Mouse (Mus musculus): ENCODE data around the gene Lmf1. TPM values are rescaled to one million over a fixed set of nuclear protein-coding genes. Genes with fewer than 3 reads are reported as not detected.

Gene Lmf1
- total RNA-seq, 2 experiments from 2014 or later = 22.2 to 23.4 TPM

GRCm38 (mm10) chr17:25663213-25663835 lies 84.4 kb downstream of the Lmf1 start:
- intact Hi-C loops (cut with DNase I) = no loop called here
- peak in 1 of 2 experiments; percentile 76 for DNase-seq (ENCODE audit: extremely low spot score in 1 of 2, low spot score in 2 of 2)

DNA sequence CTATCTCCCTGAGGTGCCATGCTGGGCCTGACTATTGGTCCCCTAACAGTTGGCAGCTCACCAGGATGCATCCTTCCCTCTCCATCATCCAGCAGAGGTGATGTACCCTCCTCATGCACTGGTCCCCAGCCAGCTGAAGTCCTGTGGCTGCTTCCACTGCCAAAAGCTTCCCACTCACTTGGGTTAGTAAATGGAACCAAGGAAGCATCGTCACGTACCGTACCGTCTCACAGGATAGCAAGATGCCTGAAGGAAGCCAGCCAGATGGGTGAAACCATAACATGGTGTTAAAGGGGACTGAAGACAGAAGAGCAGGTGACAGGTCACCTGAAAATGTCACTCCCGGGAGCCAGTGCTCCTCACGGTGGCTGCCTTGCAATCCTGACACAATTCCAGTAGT lies 86.6 kb downstream of the Lmf1 start:
- intact Hi-C loops (cut with DNase I) = no loop called here
- no peak for DNase-seq (ENCODE audit: extremely low spot score in 1 of 2, low spot score in 2 of 2)

GRCm38 (mm10) chr17:25665891-25666290 lies 87.0 kb downstream of the Lmf1 start:
- DNase-seq (ENCODE audit: extremely low spot score in 1 of 2, low spot score in 2 of 2) = no peak
- intact Hi-C loops (cut with DNase I) = no loop called here

GRCm38 (mm10) chr17:25668481-25669055 lies 89.7 kb downstream of the Lmf1 start:
- peak in 1 of 2 experiments; percentile 52 for DNase-seq (ENCODE audit: extremely low spot score in 1 of 2, low spot score in 2 of 2)
- intact Hi-C loops (cut with DNase I) = no loop called here

DNA sequence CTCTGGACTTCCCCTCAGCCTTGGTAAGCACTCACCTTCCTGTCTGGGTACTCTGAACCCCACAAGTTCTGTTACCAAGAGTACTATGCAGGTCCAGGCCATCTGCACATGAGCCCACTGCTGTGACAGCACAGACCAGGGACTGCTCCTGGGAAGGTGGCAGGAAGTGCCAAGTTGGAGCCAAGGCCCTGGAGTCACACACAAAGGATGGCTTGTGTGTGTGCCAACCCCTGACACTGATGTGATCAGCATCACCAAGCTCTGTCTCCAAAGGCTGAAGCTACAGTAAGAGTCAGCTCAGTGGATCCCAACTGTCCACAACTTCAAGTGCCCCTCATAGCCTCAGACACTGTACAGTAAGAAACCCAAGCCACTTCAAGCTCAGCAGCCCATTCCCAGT lies 94.1 kb downstream of the Lmf1 start:
- peak in 1 of 2 experiments; percentile 43 for DNase-seq (ENCODE audit: extremely low spot score in 1 of 2, low spot score in 2 of 2)
- intact Hi-C loops (cut with DNase I) = no loop called here

DNA sequence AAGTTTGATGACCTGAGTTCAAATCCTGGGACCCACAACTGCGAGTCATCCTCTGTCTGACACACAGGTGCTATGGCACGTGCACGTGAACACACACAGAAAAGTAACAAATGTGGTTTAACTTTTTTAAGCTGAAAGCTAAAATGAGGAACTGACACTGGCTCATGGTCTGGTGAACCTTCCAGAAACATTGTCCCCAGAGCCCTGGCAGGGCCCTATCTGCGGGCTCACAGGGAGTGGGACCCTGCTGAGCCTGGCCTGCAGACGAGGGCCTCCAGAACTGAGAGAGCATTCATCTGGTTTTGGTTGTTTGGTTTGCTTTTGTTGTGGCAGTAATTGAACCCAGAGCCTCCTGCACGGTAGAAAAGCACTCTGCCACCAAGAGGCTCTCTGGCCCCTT lies 99.1 kb downstream of the Lmf1 start:
- intact Hi-C loops (cut with DNase I) = loop anchor here (5.0 kb wide), 1 partner anchor 106 kb away; the partner anchor contains the start of gene Sox8
- no peak for DNase-seq (ENCODE audit: extremely low spot score in 1 of 2, low spot score in 2 of 2)

DNA sequence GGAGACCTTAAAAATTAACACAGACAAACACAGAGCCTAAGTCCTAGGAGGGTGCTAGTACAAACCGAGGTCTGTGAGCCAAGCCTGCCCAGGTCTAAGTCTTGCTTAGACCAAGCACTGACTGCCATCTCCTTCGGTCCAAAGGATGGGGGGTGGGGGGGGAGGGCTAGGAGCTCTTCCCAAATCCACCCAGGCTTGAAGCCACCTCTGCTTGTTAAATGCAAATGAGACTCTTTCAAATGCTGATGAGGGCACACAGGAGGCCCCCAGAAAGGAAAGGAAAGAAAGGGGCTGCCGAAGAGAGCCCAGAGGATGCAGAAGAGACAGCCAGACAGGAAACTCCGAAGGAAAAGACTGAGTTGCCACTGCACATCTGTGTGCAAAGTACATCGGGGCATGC lies 100.9 kb downstream of the Lmf1 start:
- DNase-seq (ENCODE audit: extremely low spot score in 1 of 2, low spot score in 2 of 2) = no peak
- intact Hi-C loops (cut with DNase I) = loop anchor here (5.0 kb wide), 1 partner anchor 108 kb away; the partner anchor contains the start of gene Sox8

DNA sequence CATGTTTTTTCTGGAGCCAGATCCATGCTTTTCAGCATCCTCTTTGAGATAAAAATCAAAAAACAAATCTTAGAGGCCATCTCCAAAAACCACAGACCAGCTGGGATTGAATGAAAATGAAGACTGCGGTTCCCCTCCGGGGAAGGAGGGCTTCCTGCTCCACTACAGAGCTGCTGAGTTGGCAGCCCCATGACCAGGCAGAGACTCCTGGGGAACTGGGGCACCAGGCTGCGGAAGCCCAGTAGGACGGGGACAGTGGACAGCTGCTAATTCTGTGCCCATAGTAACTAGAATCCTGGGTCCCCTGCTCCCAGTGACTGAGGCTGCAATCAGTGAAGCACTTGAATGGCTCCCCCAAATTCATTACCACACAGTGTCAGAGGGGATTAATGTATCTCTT lies 102.8 kb downstream of the Lmf1 start:
- no peak for DNase-seq (ENCODE audit: extremely low spot score in 1 of 2, low spot score in 2 of 2)
- intact Hi-C loops (cut with DNase I) = no loop called here

DNA sequence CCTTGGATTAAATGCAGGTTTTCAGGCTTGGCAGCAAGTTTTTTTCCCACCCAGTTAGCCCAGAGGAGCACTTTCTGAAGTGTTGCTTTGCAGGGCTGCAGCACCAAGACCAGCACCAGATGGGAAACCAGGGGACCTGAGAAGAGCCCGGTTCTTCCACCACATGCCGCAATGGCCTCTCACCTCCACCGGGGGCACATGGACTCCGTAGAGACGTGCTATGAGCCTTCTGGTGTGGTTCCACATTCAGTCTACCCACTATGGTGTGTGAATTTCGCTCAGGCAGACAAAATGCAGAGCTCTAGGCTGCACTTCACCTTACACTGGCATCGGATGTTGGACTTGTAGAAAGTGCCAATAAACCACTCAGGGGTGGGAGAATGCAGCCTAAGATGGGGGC lies 107.4 kb downstream of the Lmf1 start:
- intact Hi-C loops (cut with DNase I) = no loop called here
- no peak for DNase-seq (ENCODE audit: extremely low spot score in 1 of 2, low spot score in 2 of 2)

DNA sequence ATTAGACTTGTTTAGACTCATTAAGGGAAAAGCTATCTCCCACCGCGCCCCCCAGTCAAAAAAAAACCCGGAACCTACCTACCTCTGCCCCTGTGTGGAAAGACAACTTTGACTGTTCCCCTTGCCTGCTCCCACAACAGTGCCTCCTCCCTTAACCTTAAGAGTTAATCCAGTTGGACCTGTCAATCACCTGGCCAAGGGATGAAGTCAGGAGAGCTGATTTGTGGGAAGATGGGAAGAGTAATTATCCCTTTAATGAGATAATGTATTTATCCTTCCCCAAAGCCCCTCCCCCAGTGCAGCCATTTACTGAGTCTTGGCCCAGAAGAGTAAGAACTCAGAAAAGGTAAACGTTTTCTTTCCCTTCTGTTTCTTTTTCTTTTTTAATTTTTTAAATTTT lies 110.0 kb downstream of the Lmf1 start:
- DNase-seq (ENCODE audit: extremely low spot score in 1 of 2, low spot score in 2 of 2) = no peak
- intact Hi-C loops (cut with DNase I) = no loop called here

- intact Hi-C loops (cut with DNase I) = loop anchor here (10.0 kb wide), 1 partner anchor 191 kb away; no protein-coding TSS in a partner anchor
- DNase-seq (ENCODE audit: extremely low spot score in 1 of 2, low spot score in 2 of 2) = no peak
Measured at GRCm38 (mm10) chr17:25696263-25696662, 117.4 kb downstream of the Lmf1 start.

DNA sequence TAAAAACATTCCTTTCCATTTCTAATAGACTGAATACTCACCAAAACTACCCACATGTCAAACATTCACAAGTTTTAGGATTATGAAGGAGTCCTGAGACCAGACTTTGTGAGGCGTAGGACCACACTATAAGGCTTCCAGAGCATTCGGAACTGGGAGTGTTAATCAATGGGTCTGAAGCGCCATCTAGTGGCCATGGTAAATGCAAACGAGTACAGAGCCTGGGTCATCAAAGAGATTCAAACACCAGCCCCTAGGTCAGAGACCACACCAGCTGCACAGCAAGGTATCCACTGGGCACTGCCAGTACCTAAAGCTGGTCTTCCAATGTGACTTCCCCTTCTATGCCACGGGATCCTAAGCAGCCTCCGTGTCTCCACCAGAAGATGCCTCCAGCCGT lies 119.6 kb downstream of the Lmf1 start:
- intact Hi-C loops (cut with DNase I) = loop anchor here (2.0 to 10.0 kb wide), 3 partner anchors 132 to 222 kb away; no protein-coding TSS in a partner anchor

DNA sequence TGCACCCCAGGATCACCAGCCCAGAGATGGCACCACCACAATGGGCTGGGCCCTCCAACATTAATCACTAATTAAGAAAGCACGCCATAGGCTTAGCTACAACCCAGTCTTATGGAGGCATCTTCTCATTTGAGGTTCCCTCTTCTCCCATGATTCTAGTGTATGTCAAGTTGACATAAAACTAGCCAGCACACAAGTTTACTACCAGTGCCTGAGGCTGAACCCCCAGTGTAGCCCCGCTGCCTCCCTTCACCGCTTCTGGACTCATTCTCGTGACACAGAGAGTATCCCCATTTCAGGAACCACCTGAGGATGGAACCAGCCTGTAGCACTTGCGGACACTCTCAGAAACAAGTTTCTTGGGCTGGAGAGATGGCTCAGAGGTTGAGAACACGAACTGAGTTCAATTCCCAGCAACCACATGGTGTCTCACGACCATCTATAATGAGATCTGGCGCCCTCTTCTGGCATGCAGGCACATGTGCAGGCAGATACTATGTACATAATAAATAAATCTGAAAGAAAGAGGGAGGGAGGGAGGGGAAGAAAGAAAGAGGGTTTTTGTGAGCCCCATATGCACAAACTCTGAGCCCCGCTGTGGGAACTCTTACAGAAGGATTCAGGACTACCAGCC lies 122.1 kb downstream of the Lmf1 start:
- DNase-seq (ENCODE audit: extremely low spot score in 1 of 2, low spot score in 2 of 2) = no peak
- intact Hi-C loops (cut with DNase I) = no loop called here

More for the DNA sequence above, 119.6 kb downstream of the Lmf1 start:
- DNase-seq (ENCODE audit: extremely low spot score in 1 of 2, low spot score in 2 of 2) = peak; percentile 77 to 80

GRCm38 (mm10) chr17:25709994-25710393 lies 131.1 kb downstream of the Lmf1 start:
- no peak for DNase-seq (ENCODE audit: extremely low spot score in 1 of 2, low spot score in 2 of 2)
- intact Hi-C loops (cut with DNase I) = no loop called here

GRCm38 (mm10) chr17:25711136-25711535 lies 132.3 kb downstream of the Lmf1 start:
- intact Hi-C loops (cut with DNase I) = no loop called here
- DNase-seq (ENCODE audit: extremely low spot score in 1 of 2, low spot score in 2 of 2) = no peak

Other genes with a start within 250 kb of the Lmf1 start
- gene Tpsab1, start 233.5 kb upstream of the Lmf1 start, total RNA-seq (2021) = not detected
- under 1 TPM; 0.54 to 0.77 TPM for gene Tpsb2, start 212.8 kb upstream of the Lmf1 start, total RNA-seq (2021)
- not detected for gene Tpsg1, start 209.8 kb upstream of the Lmf1 start, total RNA-seq (2021)
- 10 to 100 TPM; 53.7 to 62.9 TPM for gene Cacna1h, start 145.3 kb upstream of the Lmf1 start, total RNA-seq (2021)
- 1 to 10 TPM in 1 of 2 experiments, under 1 TPM in 1; 0.39 to 4.8 TPM for gene Tekt4, start 124.5 kb upstream of the Lmf1 start, total RNA-seq (2021)
- gene Sstr5, start 81.8 kb upstream of the Lmf1 start, total RNA-seq (2021) = under 1 TPM; 0.34 to 0.55 TPM
- 10 to 100 TPM; 45.3 to 56.2 TPM for gene Sox8, start 8.4 kb upstream of the Lmf1 start, total RNA-seq (2021)
- gene Gng13, start 138.1 kb downstream of the Lmf1 start, total RNA-seq (2021) = 10 to 100 TPM; 86.1 to 88.9 TPM
- 1 to 10 TPM; 3.0 to 4.8 TPM for gene Chtf18, start 148.3 kb downstream of the Lmf1 start, total RNA-seq (2021)
- 10 to 100 TPM; 31.9 to 32.4 TPM for gene Rpusd1, start 148.6 kb downstream of the Lmf1 start, total RNA-seq (2021)
- not detected for gene Mslnl, start 157.0 kb downstream of the Lmf1 start, total RNA-seq (2021)
- 1 to 10 TPM; 4.0 to 5.4 TPM for gene Msln, start 175.3 kb downstream of the Lmf1 start, total RNA-seq (2021)
- gene Narfl, start 194.7 kb downstream of the Lmf1 start, total RNA-seq (2021) = 10 to 100 TPM; 26.2 to 26.3 TPM
- 100 to 1,000 TPM; 132 to 133 TPM for gene Haghl, start 206.6 kb downstream of the Lmf1 start, total RNA-seq (2021)
- under 1 TPM in 1 of 2 experiments, not detected in 1; 0.16 TPM for gene Ccdc78, start 207.5 kb downstream of the Lmf1 start, total RNA-seq (2021)
- 10 to 100 TPM; 74.3 to 74.9 TPM for gene Fam173a, start 213.8 kb downstream of the Lmf1 start, total RNA-seq (2021)
- 1 to 10 TPM; 1.7 to 2.3 TPM for gene AC134908.4, start 216.6 kb downstream of the Lmf1 start, total RNA-seq (2021)
- 10 to 100 TPM; 59.8 to 61.1 TPM for gene Metrn, start 218.1 kb downstream of the Lmf1 start, total RNA-seq (2021)
- 100 to 1,000 TPM; 306 to 311 TPM for gene Fbxl16, start 230.0 kb downstream of the Lmf1 start, total RNA-seq (2021)
- gene Wdr24, start 244.5 kb downstream of the Lmf1 start, total RNA-seq (2021) = 10 to 100 TPM; 20.4 to 24.6 TPM
- 10 to 100 TPM; 59.9 to 61.5 TPM for gene Jmjd8, start 249.8 kb downstream of the Lmf1 start, total RNA-seq (2021)

All from left cerebral cortex, postnatal 10 days (tissue).